Mouse (Mus musculus) heart, embryonic 15.5 days (tissue): ENCODE measurements around the gene Dnmt3l. TPM values are rescaled to one million over a fixed set of nuclear protein-coding genes. Genes with fewer than 3 reads are reported as not detected.
A peak's percentile ranks its signal among the peaks of the same experiment; 100 is the strongest.

Source experiments
- ATAC-seq: fragments of 200-750 bp; cut with Nextera tagmentation; replicated peaks from 2 replicates; pipeline ENCODE4 v1.8.0; 2017; ENCODE audit warnings: low read depth, moderate TSS enrichment; ENCODE audit not compliant: insufficient number of reproducible peaks, insufficient read depth, low FRiP score
- H3K27ac ChIP-seq: fragments of 300-500 bp; sonication (generic); 2 replicates; pipeline ENCODE4 v1.5.1; 2015; ENCODE audit warnings: mild to moderate bottlenecking, inconsistent platforms
- H3K27me3 ChIP-seq: fragments of 300-500 bp; sonication (generic); 2 replicates; pipeline ENCODE4 v1.6.1; 2015; ENCODE audit warnings: inconsistent platforms
- H3K36me3 ChIP-seq: fragments of 300-500 bp; sonication (generic); 2 replicates; pipeline ENCODE4 v1.6.1; 2015; ENCODE audit warnings: mild to moderate bottlenecking, inconsistent platforms
- H3K4me1 ChIP-seq: fragments of 300-500 bp; sonication (generic); replicated peaks from 2 replicates; pipeline ENCODE4 v1.6.1; 2015; ENCODE audit warnings: inconsistent platforms
- H3K4me2 ChIP-seq: fragments of 300-500 bp; sonication (generic); 2 replicates; pipeline ENCODE4 v1.6.1; 2015; ENCODE audit warnings: inconsistent platforms, mild to moderate bottlenecking, moderate library complexity
- H3K4me3 ChIP-seq: fragments of 300-500 bp; sonication (generic); 2 replicates; pipeline ENCODE4 v1.5.1; 2015; ENCODE audit warnings: mild to moderate bottlenecking, inconsistent platforms
- H3K9ac ChIP-seq: fragments of 300-500 bp; sonication (generic); 2 replicates; pipeline ENCODE4 v1.6.1; 2015; ENCODE audit warnings: mild to moderate bottlenecking, inconsistent platforms
- H3K9me3 ChIP-seq: fragments of 300-500 bp; sonication (generic); replicated peaks from 2 replicates; pipeline ENCODE4 v1.6.1; 2016; ENCODE audit warnings: inconsistent platforms
- WGBS: fragments of 180-500 bp; shearing (Covaris S2); methylation state at CpG from one replicate; pipeline ENCODE4 v1.1.7; 2015; ENCODE audit warnings: mixed read lengths; 5-methylcytosine and 5-hydroxymethylcytosine counted together
- polyA plus RNA-seq: library from polyadenylated mRNA; unstranded; fragments of >200 nt; fragmentation: Nextera tagmentation; extraction: Ambion mirVana; gene quantifications from 2 replicates; pipeline ENCODE4 v1.2.1, GENCODE M21; 2015

Dnmt3l gene
- polyA plus RNA-seq, 1 experiment from 2014 or later = not detected

DNA sequence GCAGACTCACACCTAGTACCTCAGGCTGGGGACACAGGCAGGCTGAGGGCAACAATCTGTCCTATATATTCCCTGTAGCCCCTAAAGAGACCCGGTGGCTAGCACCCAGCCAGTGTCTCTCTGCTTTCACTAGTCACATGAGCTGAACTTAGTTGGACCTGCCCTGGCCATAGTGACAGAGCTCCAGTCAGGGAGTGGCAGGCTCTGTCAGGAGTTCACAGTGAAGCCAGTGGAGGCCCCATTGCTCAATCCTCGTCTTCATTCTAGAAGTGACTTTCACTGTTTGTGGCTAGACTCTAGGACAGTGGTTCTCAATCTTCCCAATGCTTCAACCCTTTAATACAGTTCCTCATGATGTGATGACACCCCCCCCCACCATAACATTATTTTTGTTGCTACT, 9.8 kb upstream of the Dnmt3l start:
- no peak overlapping the region for H3K4me3 ChIP-seq
- 0 out of 2 replicates have a peak, but pooled peaks cover 3% of the 10 kb centered on the region for H3K27me3 ChIP-seq
- ATAC-seq = no peak
- H3K27ac ChIP-seq = no peak overlapping the region
- no peak overlapping the region for H3K9ac ChIP-seq
- no peaks in the 10 kb centered on the region for H3K4me1 ChIP-seq
- no peaks in the 10 kb centered on the region for H3K9me3 ChIP-seq
- WGBS = 76% methylated on average over 2 of the region's 2 CpGs
- no peak overlapping the region for H3K4me2 ChIP-seq
- no peaks in the 10 kb centered on the region for H3K36me3 ChIP-seq

DNA sequence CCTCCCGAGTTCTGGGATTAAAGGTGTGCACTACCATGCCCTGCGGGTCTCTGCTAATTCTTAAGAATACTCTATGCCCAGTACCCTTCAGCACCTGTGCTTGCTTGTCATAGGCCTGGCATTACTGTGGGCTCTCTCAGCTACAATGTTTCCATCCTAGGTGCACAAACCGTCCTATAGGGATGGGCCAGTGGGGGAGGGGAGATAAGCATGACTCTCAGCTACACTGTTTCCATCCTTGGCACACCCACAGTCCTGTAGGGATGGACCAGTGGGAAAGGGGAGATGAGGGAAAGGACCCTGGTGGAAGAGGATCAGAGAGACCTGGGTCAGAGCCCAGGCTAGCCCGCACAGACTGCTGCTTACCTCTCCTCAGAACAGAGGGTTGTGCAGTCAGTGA, 4.6 kb upstream of the Dnmt3l start:
- no peak overlapping the region for H3K4me3 ChIP-seq
- no peaks in the 10 kb centered on the region for H3K4me1 ChIP-seq
- no peak overlapping the region for H3K4me2 ChIP-seq
- peaks cover 12% of the 10 kb centered on the region; the same call in 1 of the 2 replicates for H3K27me3 ChIP-seq
- no peaks in the 10 kb centered on the region for H3K36me3 ChIP-seq
- no peak for ATAC-seq
- H3K9me3 ChIP-seq = no peaks in the 10 kb centered on the region
- WGBS = 82% methylated on average over 4 of the region's 4 CpGs
- no peak overlapping the region for H3K9ac ChIP-seq
- H3K27ac ChIP-seq = no peak overlapping the region

- Histone ChIP-seq H3K4me3 (no peak overlapping the region), H3K36me3 (no peaks in the 10 kb centered on the region), H3K4me1 (peaks cover 9% of the 10 kb centered on the region), H3K27ac (no peak overlapping the region), H3K4me2 (no peak overlapping the region), H3K27me3 (peaks cover 20% of the 10 kb centered on the region), H3K9ac (no peak overlapping the region), H3K9me3 (no peaks in the 10 kb centered on the region)
- WGBS = 61% methylated on average over 7 of the region's 7 CpGs
- ATAC-seq = no peak
These were observed 349 bp downstream of the Dnmt3l start for GRCm38 (mm10) chr10:78042096-78042495.

GRCm38 (mm10) chr10:78042697-78043405, 1.1 kb downstream of the Dnmt3l start:
- Histone ChIP-seq H3K27me3 (peaks cover 20% of the 10 kb centered on the region), H3K27ac (no peak overlapping the region), H3K4me1 (peaks cover 9% of the 10 kb centered on the region), H3K4me3 (peak overlapping the region; percentile 26), H3K9ac (no peak overlapping the region), H3K4me2 (peak overlapping the region; percentile 52), H3K9me3 (no peaks in the 10 kb centered on the region), H3K36me3 (no peaks in the 10 kb centered on the region)
- 54% methylated on average over 14 of the region's 14 CpGs for WGBS
- no peak for ATAC-seq

DNA sequence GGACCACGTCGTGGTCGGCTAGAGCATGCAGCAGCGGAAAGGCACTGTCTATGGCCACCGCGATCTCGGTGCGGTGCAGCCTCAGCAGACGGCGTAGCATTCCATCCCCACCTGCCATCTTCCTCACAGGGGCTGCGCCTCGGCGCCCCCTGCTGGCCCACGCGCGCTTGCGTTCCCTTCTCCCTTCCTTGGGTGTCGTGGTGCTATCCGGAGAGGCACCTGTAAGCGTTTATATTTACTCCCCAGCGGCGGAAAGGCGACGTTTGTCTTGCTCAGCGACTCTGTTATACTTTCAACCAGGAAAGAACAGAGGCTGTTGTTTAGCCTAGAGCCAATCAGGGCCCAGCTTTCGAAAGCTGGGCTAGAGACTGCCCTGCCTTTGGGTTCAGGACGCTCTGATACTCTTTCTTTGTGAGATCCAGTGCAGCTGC, 1.7 kb downstream of the Dnmt3l start, which contains the start of gene Aire:
Aire (minus strand) TSS at position 205 of the 431 bp plus-strand sequence.
- peak within 1 kb of the TSS; percentile 52 for H3K4me2 ChIP-seq
- H3K9ac ChIP-seq = no peak within 1 kb of the TSS
- H3K4me1 ChIP-seq = peaks cover 9% of the 10 kb centered on the region
- peak within 1 kb of the TSS; percentile 26 for H3K4me3 ChIP-seq
- H3K9me3 ChIP-seq = no peaks in the 10 kb centered on the region
- no peak within 1 kb of the TSS for H3K27ac ChIP-seq
- peaks cover 20% of the 10 kb centered on the region for H3K27me3 ChIP-seq
- no peaks in the 10 kb centered on the region for H3K36me3 ChIP-seq
- ATAC-seq = no peak
- 4% methylated on average over 27 of the region's 27 CpGs for WGBS

DNA sequence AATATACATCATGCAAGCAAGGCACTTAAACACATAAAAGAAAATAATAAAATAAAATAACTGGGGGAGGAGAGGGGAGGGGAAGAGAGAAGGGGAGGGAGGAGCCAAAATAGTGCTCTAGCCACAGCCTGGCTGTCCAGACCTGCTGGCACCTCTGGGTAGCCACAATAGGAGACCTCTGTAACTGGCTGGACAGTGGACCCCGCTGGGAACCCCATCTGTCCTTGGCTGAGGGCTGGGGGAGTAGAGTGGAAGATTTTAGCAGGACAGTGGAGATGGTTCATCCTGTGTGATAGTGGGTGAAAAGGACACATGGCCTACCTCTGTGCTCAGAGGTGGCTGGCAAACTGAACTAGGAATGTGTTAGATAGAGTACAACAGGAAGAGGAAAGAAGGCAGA, 2.8 kb downstream of the Dnmt3l start:
- no peaks in the 10 kb centered on the region for H3K36me3 ChIP-seq
- H3K4me1 ChIP-seq = peaks cover 9% of the 10 kb centered on the region
- ATAC-seq = no peak
- H3K9me3 ChIP-seq = no peaks in the 10 kb centered on the region
- WGBS = 64% methylated on average over 1 of the region's 1 CpGs
- no peak overlapping the region for H3K4me3 ChIP-seq
- H3K27ac ChIP-seq = no peak overlapping the region
- no peak overlapping the region for H3K9ac ChIP-seq
- peaks cover 20% of the 10 kb centered on the region for H3K27me3 ChIP-seq
- H3K4me2 ChIP-seq = no peak overlapping the region

GRCm38 (mm10) chr10:78046388-78046787, 4.6 kb downstream of the Dnmt3l start:
- no peaks in the 10 kb centered on the region for H3K36me3 ChIP-seq
- no peak overlapping the region for H3K4me2 ChIP-seq
- H3K9me3 ChIP-seq = no peaks in the 10 kb centered on the region
- WGBS = 77% methylated on average over 4 of the region's 4 CpGs
- no peak overlapping the region for H3K9ac ChIP-seq
- peaks cover 17% of the 10 kb centered on the region for H3K27me3 ChIP-seq
- ATAC-seq = no peak
- peaks cover 9% of the 10 kb centered on the region for H3K4me1 ChIP-seq
- H3K27ac ChIP-seq = no peak overlapping the region
- no peak overlapping the region for H3K4me3 ChIP-seq

- H3K4me1 ChIP-seq = peaks cover 6% of the 10 kb centered on the region
- H3K27me3 ChIP-seq = peaks cover 2% of the 10 kb centered on the region
- no peak overlapping the region for H3K9ac ChIP-seq
- H3K36me3 ChIP-seq = no peaks in the 10 kb centered on the region
- no peak overlapping the region for H3K4me3 ChIP-seq
- H3K9me3 ChIP-seq = no peaks in the 10 kb centered on the region
- no peak overlapping the region for H3K27ac ChIP-seq
- no peak overlapping the region for H3K4me2 ChIP-seq
- no peak for ATAC-seq
- 78% methylated on average over 9 of the region's 10 CpGs for WGBS
These were observed 6.4 kb downstream of the Dnmt3l start for GRCm38 (mm10) chr10:78048061-78048730.

DNA sequence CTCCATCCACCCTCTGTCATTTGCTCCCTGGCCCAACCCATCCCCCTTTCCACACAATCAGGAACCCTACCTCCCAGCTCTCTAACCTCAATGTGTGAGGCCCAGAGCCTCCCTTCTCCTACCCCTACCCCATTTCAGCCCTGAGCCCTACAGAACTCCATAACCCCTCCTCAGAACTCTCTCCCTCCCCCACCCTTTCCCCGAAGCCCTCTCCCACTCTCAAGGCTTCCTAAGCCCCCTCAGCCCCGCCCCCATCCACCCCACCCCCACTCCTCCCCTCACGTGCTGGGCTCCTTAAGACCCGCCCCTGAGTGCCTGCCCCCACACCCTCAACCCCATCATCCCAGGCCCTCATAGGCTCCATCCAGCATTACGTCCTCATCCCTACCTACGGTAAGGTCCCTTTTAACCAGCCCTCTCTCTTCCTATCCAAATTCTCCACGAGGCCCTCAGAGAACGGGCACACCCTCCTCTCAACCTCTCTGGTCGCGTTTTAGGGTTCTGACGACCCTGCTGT, 7.8 kb downstream of the Dnmt3l start:
- H3K27me3 ChIP-seq = no peaks in the 10 kb centered on the region
- H3K9ac ChIP-seq = no peak overlapping the region
- H3K4me2 ChIP-seq = no peak overlapping the region
- no peak overlapping the region for H3K27ac ChIP-seq
- H3K4me1 ChIP-seq = no peaks in the 10 kb centered on the region
- WGBS = 50% methylated on average over 11 of the region's 11 CpGs
- H3K4me3 ChIP-seq = no peak overlapping the region
- no peak for ATAC-seq
- no peaks in the 10 kb centered on the region for H3K36me3 ChIP-seq
- H3K9me3 ChIP-seq = no peaks in the 10 kb centered on the region

- H3K4me3 ChIP-seq = no peak overlapping the region
- peak; percentile 24; the same call in 1 of the 2 replicates for ATAC-seq
- H3K9ac ChIP-seq = no peak overlapping the region
- H3K4me2 ChIP-seq = no peak overlapping the region
- no peaks in the 10 kb centered on the region for H3K27me3 ChIP-seq
- 59% methylated on average over 18 of the region's 19 CpGs for WGBS
- no peaks in the 10 kb centered on the region for H3K36me3 ChIP-seq
- H3K27ac ChIP-seq = no peak overlapping the region
- H3K9me3 ChIP-seq = no peaks in the 10 kb centered on the region
- no peaks in the 10 kb centered on the region for H3K4me1 ChIP-seq
These were observed 13.2 kb downstream of the Dnmt3l start for GRCm38 (mm10) chr10:78054633-78055565.

- Histone ChIP-seq H3K36me3 (no peaks in the 10 kb centered on the region), H3K27ac (no peak overlapping the region), H3K9ac (no peak overlapping the region), H3K4me2 (no peak overlapping the region), H3K4me3 (no peak overlapping the region), H3K27me3 (no peaks in the 10 kb centered on the region), H3K9me3 (no peaks in the 10 kb centered on the region), H3K4me1 (no peaks in the 10 kb centered on the region)
- no peak for ATAC-seq
- WGBS = 81% methylated on average over 8 of the region's 8 CpGs
These were observed 15.3 kb downstream of the Dnmt3l start for GRCm38 (mm10) chr10:78057056-78057455.
